Mouse (Mus musculus): ENCODE measurements around the gene Polg. TPM values are rescaled to one million over a fixed set of nuclear protein-coding genes. Genes with fewer than 3 reads are reported as not detected.

Gene Polg
- total RNA-seq, 2 experiments from 2014 or later: 35.2 to 38.4 TPM

DNA sequence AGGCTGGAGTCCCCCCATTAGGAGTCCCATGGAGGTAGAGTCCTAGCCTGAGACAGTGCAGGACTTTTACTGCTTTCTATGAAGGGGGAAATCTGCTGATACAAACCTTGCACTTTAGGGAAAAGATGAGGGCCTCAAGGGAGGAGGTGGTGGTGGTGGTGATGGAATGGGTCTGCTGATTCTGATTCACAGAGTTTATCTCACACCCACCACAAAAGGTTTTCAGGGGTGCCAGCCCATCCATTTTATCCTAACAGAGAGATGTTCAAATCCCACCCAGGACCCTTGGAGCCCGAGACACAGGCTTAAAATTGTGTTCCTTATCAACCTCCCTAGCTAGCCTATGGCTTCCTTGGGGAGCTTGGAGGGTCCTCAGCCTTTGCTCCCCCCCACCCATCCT is 41.6 kb upstream of the Polg start:
- intact Hi-C loops (cut with DNase I): no loop called here

DNA sequence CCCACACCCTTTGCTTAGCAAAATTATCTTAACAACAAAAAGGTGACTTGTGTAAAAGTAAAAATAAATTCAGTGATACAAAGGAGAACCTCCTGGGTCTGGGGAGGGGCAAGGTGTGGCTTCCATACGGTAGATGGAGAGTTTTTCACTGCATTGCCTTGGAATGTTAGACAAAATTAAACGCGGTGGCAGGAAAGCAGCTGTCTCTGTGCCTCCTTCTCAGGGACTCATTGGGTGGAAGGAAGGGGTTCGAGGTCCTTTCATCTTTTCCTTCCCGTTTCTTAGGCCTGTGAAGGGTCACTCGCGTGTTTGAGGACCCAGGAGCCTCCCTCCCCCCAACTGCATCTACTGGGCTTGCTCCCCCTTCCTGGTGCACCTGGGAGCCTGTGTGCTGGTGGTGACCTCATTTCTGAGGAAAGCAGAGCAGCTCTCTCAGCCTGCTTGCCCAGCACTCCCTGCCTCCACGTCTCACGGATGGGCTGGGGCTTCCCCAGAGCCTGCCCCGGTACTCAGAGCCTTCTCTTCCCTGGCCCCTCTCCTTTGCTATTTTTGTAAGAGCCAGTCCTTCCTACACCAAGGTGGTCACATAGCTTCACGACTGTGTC is 41.0 kb upstream of the Polg start:
- Histone ChIP-seq H3K27ac (no peak overlapping the region), H3K4me3 (no peak overlapping the region)
- no peak for DNase-seq
- no peak for TF ChIP-seq CTCF (IDR thresholded peaks at IDR 0.05)
- intact Hi-C loops (cut with DNase I): no loop called here

More for the DNA sequence above, 41.6 kb upstream of the Polg start:
- DNase-seq: no peak
- Histone ChIP-seq H3K27ac (no peak overlapping the region), H3K4me3 (no peak overlapping the region)
- no peak for TF ChIP-seq CTCF (IDR thresholded peaks at IDR 0.05)

DNA sequence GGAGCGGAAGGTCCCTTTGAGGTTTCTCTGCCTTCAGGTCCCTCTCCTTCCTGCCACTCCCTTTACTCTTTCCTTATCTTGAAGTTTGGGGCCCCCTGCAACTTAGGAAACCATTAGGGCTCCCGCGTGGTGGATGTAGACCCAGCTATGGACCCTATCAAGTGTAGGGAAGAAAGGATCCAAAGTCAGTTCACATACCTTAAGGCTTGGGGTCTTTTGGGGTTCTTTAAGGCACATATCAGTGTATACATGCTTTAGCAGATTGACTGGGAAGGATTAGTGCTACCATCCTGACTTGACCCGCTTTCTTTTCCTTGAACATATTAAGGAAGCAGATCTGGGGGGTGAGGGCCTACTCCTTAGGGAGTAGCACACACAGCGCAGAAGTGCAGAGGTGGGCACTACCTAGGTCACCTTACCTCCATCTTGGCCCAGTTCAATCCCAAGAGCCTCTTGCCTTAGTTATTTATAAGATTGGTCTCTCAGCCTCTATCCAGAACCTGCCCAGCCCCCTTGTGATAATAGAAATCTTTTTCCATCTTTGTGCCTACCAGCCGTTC is 40.4 kb upstream of the Polg start:
- TF ChIP-seq CTCF (IDR thresholded peaks at IDR 0.05): no peak
- no peak overlapping the region for H3K4me3 ChIP-seq
- DNase-seq: no peak
- intact Hi-C loops (cut with DNase I): no loop called here
- H3K27ac ChIP-seq: no peak overlapping the region

DNA sequence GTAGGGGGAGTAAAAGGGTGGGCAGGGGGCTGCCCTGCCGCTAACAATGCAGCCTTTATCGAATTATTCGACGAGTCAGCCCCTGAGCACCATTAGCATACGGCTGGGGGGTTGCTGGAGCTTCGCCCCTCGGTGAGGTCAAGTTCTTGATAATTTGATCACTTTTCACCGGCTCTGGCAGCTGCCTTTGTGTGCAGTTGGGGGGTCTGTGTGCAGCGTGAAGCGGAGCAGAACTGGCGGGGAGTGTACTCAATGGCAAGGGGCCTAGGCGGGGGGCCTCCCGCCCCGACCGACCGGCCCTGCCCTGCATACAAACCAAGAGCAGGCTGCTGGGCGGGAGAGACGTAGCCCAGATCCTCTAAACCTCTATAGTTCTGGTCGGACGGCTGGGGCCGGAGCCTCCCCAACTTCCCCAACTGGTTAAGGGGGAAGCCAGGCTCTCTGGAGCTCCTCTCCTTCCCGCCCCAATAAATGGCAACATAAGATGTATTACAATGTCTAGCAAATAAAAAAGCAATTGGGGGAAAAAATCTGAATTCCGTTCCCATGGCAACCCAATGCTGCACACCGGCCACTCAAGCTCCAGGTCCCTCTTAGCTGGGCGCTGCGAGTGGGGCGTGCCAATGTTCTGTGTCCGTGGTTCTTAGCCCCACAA is 39.8 kb upstream of the Polg start:
- Histone ChIP-seq H3K4me3 (no peak overlapping the region), H3K27ac (no peak overlapping the region)
- intact Hi-C loops (cut with DNase I): no loop called here
- no peak for DNase-seq
- no peak for TF ChIP-seq CTCF (IDR thresholded peaks at IDR 0.05)

DNA sequence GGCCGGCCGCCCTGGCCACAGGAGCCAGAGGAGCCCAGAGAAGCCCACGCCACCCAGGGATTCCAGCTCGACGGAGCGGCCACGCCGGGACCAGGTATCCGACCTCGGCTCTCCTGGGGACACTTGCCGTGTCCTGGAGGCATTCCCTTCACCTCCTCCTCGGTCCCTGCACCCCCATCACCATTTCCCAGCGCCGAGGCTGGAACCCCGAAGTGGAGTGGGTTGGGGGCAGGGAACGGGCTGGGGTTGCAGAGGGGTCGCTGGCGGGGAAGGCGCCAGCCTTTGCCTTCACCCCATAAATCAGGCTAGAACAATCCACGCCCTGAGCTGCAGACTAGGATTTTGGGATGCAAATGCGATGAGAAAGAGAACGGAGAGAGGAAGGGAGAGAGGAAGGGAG is 39.2 kb upstream of the Polg start:
- H3K27ac ChIP-seq: no peak overlapping the region
- TF ChIP-seq CTCF (IDR thresholded peaks at IDR 0.05): no peak
- no peak for DNase-seq
- intact Hi-C loops (cut with DNase I): no loop called here
- H3K4me3 ChIP-seq: peak overlapping the region; percentile 53

DNA sequence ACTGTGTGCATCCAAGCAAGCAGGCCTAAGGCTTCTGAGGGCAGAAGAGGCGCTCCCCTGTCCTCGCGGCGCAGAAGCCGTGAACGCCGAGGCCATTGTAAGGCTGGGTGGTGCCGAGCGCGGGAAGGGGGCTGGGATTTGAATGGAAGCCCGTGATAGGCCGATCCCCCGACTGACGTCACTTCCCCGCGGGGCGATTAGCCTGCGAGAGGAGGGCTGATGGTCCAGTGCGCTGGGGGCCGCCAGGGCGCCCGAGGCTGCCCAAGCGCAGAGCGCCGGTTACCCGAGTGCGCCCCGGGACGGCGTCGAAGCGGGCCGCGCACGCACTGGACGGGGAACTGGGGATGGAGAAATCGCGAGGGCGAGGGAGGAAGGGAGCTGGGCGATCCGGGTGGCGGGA is 38.6 kb upstream of the Polg start:
- intact Hi-C loops (cut with DNase I): no loop called here

DNA sequence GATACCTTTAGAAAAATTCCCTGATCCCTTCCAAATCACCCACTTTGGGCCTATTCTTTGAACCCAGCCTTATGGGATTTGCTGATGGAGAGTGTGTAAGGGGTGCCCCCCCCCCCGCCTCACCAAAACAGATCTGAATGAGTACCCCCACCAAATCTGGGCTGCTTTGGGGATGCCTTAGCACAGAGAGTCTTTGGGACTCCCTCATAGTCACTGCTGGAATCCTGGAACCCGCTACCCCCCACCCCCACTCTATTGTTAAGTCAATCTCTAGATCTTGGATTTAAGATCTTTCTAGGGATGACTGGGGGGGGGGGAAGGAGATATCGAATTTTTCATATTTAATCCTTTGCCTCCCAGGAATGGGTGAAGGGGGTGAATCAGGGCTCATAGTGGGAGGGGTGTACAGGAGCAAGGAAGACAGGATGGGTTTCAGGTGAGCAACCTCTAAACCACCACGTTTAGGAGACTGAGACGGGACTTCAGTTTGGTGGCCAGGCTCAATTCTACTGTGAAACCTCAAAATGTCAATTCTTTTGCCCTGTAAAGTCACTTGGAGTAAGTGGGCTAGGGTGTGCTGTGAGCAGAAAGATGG is 37.6 kb upstream of the Polg start:
- no peak for DNase-seq
- Histone ChIP-seq H3K4me3 (no peak overlapping the region), H3K27ac (no peak overlapping the region)
- intact Hi-C loops (cut with DNase I): no loop called here
- TF ChIP-seq CTCF (IDR thresholded peaks at IDR 0.05): no peak

More for the DNA sequence above, 38.6 kb upstream of the Polg start:
- TF ChIP-seq CTCF (IDR thresholded peaks at IDR 0.05): no peak
- no peak for DNase-seq
- Histone ChIP-seq H3K27ac (no peak overlapping the region), H3K4me3 (peak overlapping the region; percentile 53)

DNA sequence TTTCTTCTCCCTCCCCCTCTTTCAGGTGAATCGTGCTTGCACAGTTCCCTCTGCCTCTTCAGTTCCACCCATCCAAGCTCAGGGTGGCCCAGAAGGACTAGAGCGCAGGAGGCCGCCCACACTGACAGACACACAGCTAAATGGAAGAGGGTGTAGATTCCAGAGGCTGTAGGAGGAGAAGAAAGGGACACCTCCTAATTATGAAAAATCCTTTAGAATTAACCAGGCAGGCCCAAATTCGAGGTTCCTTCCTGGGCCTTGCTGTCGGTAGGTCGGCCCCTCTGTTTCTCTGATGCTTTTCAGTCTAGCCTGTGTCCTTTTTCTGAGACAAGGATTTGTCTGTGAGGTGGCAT is 36.9 kb upstream of the Polg start:
- TF ChIP-seq CTCF (IDR thresholded peaks at IDR 0.05): no peak
- intact Hi-C loops (cut with DNase I): no loop called here
- Histone ChIP-seq H3K4me3 (no peak overlapping the region), H3K27ac (no peak overlapping the region)
- DNase-seq: no peak

DNA sequence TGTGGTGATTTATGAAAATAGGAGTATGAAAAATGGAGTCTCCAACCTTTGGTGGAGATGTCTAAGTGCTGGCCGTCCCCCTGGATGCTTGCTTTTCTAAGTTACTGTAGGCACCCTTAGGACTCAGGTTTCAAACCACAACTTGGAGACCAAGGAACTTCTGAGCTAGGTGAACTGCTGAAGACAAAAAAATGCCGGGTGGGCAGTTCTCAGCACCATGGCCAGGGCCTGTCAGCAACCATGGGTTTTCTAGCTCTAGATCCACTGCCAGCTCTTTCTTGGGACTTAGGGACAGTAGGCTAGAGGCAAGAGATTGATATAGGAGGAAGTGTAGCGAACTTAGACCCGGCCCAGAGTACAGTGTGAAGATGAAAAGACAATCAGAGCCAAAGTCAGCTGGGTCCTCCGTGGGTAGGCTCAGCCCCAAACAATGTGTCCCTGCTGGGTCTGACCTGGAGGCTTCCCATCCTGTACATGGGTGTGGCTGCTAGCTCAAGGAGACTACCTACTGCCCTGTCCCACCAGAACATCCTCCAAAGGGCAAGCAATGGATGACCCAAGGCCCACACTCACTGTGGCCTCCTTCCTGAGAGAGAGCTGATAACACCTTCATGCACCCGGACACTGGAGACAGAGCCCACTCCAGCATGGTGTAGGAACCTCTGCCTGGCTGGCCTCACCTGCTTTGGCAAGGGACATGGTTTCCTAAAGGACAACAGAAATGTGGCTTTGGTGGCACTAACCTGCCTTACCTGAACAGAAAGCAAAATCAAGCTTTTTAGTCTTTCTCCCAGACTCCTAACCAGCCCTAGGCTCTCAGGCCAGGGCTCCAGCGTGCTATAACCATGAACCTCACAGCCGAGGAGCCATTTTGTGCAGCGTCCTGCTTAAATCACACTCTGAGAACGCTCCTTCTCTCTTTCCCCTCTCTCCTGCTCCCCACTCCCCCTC is 36.3 kb upstream of the Polg start:
- TF ChIP-seq CTCF (IDR thresholded peaks at IDR 0.05): no peak
- H3K27ac ChIP-seq: no peak overlapping the region
- no peak overlapping the region for H3K4me3 ChIP-seq
- intact Hi-C loops (cut with DNase I): no loop called here
- DNase-seq: no peak

DNA sequence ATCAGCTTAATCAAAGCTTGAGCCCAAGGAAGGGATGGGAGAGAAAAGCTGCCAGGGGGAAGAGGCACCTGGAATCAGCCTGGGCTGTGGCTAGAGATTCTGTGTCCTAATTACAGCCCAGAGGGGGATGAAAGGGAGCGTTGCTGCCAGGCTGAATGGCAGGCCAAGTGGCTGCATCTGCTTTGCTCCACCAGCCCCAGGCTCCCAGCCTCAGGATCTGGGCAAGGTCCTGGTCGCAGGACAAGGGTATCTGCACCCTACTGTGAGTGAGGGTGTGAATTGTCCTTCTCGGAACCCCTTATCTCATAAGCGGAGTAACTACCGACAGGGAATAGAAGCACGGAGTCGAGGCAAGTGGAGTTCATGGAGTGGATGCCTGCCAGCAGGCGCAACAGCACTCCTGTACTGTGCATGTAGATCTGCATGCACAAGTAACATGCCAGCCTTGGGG is 35.4 kb upstream of the Polg start:
- H3K4me3 ChIP-seq: no peak overlapping the region
- TF ChIP-seq CTCF (IDR thresholded peaks at IDR 0.05): no peak
- intact Hi-C loops (cut with DNase I): no loop called here
- H3K27ac ChIP-seq: no peak overlapping the region
- DNase-seq: no peak

DNA sequence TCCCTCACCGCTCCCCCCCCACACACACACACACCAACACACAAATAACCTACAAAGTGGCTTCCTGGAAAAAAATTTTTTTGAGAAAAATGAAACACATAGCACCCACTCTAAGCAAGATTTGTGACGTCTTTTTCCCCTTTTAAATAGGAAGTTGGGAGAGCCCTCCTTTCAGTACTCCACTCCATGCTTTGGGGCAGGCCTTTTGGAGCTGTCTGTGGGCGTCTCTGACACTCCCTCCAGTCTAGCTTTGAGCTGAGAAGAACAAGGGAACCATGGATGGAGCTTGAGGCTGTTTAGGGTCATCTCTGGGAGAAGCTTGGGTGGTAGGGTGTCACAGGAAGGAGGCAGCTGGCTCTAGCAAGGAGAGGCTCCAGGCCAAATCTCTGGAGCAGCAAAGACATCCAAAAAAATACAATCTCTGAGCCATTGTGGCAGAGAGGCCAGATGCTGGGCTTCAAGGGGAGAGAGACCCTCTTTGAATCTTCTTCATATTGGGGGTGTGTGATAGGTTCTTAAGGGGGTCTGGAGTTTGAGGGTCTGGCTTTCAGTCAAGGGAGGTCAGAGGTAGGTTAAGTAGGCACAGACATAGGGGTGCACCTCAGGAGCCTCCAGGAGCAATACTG is 34.6 kb upstream of the Polg start:
- no peak for DNase-seq
- Histone ChIP-seq H3K4me3 (no peak overlapping the region), H3K27ac (no peak overlapping the region)
- intact Hi-C loops (cut with DNase I): no loop called here
- no peak for TF ChIP-seq CTCF (IDR thresholded peaks at IDR 0.05)
